Mouse (Mus musculus): ENCODE results near the gene Mrps14.

Gene Mrps14

DNA sequence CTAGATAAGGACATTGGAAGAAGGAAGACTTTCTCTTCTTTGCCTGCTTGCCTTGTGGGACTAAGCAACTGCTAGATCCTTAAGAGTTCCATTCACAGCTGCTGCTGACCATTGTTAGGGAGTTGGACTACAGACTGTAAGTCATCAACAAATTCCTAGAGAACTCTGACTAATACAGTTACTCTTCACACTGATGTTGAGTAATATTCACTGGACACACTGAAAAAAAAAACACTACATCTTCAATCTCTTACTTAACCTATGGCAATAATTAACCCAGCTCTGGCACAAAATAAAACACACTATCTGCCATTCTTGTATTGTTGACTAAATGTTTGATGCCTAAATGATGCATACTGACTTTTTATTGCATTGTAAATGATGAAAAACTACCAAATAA is 32.8 kb downstream of the Mrps14 start:
- no peak for DNase-seq

GRCm38 (mm10) chr1:160231013-160231412 is 36.0 kb downstream of the Mrps14 start:
- DNase-seq = no peak

DNA sequence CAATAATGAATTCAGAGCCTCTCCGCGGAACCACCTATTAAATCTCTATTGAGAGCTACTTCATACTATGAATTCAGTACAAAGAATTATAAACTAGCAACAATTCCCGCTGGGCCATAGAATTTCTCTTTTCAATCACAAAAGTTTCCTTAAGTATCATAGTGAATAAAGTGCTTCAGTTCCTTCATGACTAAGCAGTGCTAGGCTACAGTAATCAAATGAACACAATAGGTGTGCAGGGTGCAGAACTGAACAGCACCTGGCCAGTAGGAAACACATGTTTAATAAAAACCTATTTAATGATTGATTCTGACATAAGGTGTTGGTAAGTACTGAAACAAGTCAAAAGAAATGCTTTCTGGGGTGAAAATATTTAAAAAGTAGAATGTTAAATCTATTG is 37.1 kb downstream of the Mrps14 start:
- DNase-seq = no peak

- DNase-seq = peak; percentile 30 to 35
These were observed 38.9 kb downstream of the Mrps14 start for GRCm38 (mm10) chr1:160233921-160234320.

- no peak for DNase-seq
These were observed 43.0 kb downstream of the Mrps14 start for GRCm38 (mm10) chr1:160237981-160238380.

GRCm38 (mm10) chr1:160238852-160239443 is 43.9 kb downstream of the Mrps14 start:
- DNase-seq = no peak

DNA sequence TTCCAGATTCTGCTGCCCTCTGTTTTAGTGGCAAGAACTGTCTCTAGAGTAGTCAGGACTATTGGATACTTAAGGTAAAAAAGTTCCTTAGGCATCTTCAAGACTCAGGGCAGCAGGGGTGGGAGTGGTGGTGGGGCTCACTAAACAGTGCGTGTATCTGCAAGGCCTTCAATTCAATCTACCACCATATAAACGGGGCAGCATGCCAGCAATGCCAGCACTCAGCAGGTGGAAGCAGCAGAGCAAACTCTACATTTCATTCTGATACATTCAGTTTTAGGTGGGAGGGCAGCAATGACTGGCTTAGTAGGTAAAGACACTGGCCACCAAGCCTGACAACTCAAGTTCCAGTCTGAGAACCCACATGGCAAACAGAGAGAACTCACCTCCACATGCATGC is 45.1 kb downstream of the Mrps14 start:
- no peak for DNase-seq

GRCm38 (mm10) chr1:160244689-160245088 is 49.7 kb downstream of the Mrps14 start:
- DNase-seq = no peak

- DNase-seq = peak in 1 of 2 experiments; percentile 22
These were observed 50.9 kb downstream of the Mrps14 start for GRCm38 (mm10) chr1:160245954-160246353.

DNA sequence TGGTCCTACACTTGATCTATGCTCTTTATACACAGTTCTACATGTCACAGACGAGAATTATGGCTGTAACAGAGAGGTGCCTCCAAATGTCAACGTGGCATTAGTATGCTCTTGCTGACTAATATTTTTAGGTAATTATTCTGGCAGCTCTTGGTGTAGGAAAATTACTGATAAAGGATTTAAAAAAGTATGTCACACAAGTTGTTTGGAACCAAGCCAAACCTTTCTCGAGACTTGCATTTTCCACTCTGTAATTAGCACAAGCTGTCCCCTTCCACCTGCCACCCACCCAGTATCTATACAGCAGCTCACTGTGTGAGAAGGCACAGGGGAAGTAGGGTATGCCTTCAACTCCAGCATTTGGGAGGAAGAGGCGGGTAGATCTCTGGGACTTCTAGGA is 51.8 kb downstream of the Mrps14 start:
- DNase-seq = no peak

GRCm38 (mm10) chr1:160247473-160247872 is 52.5 kb downstream of the Mrps14 start:
- peak; percentile 55 for DNase-seq

- no peak for DNase-seq
These were observed 54.8 kb downstream of the Mrps14 start for GRCm38 (mm10) chr1:160249786-160250185.

- no peak for DNase-seq
These were observed 55.8 kb downstream of the Mrps14 start for GRCm38 (mm10) chr1:160250782-160251181.

DNA sequence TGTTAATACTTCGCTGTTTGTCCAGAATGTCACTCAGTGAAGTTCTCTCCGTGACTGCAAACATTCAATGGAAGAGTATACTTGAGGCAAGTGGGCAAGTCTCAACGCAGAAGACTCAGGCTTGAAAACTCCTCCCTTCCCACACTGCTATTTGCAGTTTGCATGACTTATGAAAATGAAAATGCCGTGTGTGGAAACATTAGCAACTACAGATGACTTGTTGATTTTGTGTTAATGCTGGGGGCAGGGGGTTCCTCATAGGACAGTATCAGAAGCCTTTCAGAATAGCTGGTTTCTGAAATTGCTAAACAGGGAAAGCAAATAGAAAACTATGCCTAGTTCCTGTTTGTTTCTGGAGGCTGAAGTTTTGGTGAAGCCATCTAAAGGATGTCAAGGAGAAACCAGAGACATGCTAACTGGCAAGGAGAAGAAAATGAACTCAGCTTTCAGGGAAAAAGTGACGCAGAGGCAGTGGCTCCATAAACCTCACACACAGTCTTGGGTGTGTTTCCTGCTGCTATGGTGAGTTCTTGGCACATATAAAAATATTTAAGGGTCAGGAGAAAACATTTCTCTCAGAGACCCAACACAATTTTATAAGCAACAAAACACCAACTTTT is 56.5 kb downstream of the Mrps14 start:
- DNase-seq = no peak

Data from spleen, adult 18-20 months (tissue).